Mouse (Mus musculus) effector memory CD4-positive, alpha-beta T cell, adult 5 months (primary cell): ENCODE results near the gene Dusp10. TPM values are rescaled to one million over a fixed set of nuclear protein-coding genes. Genes with fewer than 3 reads are reported as not detected.

ENCODE experiments used
- polyA plus RNA-seq: library from polyadenylated mRNA; unstranded; fragments of 100-300 nt; shearing (Covaris generic); gene quantifications from one replicate; pipeline ENCODE4 v1.2.1, GENCODE M21; 2017

Dusp10 gene
- 367 TPM for polyA plus RNA-seq

GRCm38 (mm10) chr1:184013106-184013505 is at the start of gene Dusp10:
Gene Dusp10, plus strand, starts transcription at chr1:184013302.

GRCm38 (mm10) chr1:184034011-184034557 is 21.0 kb downstream of the Dusp10 start, which contains the start of gene 1700056E22Rik:
Gene 1700056E22Rik, minus strand, starts transcription at chr1:184034301.

Other genes starting within 250 kb of the Dusp10 start
- gene 1700056E22Rik, start 21.0 kb downstream of the Dusp10 start, polyA plus RNA-seq: 9.1 TPM